Mouse (Mus musculus): ENCODE results near the gene Nfia.

DNA sequence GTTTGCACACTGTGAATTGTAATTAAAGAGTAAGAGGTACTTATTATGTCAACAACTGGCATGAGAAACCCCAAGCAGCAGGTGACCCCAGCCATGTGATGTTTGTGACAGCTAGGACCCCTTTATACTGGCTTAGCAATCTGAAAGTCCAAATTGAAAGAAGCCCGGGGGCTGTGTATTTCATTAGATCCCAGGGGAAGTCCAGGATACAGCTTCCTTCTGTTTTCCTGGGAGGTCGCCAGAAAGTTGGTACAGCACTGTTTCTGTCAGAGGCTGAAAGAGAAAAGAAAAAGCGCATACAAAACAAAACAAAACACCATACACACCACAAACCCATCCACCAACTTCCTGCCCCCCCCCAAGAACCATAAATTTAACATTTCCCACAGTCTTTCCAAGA is 164.4 kb downstream of the Nfia start:
- no peak for TF ChIP-seq ZNF384 (IDR thresholded peaks at IDR 0.05; ENCODE audit: low read depth, low read length)
- TF ChIP-seq CHD2 (IDR thresholded peaks at IDR 0.05; ENCODE audit: low read depth, low read length) = no peak
- no peak for TF ChIP-seq ZC3H11A (IDR thresholded peaks at IDR 0.05; ENCODE audit: borderline replicate concordance, low read depth, low read length)
- no peak for TF ChIP-seq MAFK (IDR thresholded peaks at IDR 0.05; ENCODE audit: insufficient read depth, low read depth, low read length)
- TF ChIP-seq HCFC1 (IDR thresholded peaks at IDR 0.05; ENCODE audit: borderline replicate concordance, insufficient read depth, low read length) = no peak

Data from ES-E14 (cell line).